Mouse (Mus musculus) megakaryocyte progenitor cell, adult 5-6 weeks (primary cell): Measurements from ENCODE around the gene Xpr1. TPM values are rescaled to one million over a fixed set of nuclear protein-coding genes. Genes with fewer than 3 reads are reported as not detected.

Experiments used
- ATAC-seq: replicated peaks from 2 replicates; pipeline ENCODE4 v1.8.0; 2016; ENCODE audit warnings: mild to moderate bottlenecking, moderate TSS enrichment, inconsistent platforms; ENCODE audit not compliant: poor library complexity
- total RNA-seq, 2 experiments: library from RNA; stranded (forward) in 1 of 2; stranded (reverse) in 1 of 2; fragments of 157-497, 149-512 nt in 1 of 2; fragments of 200-1000 nt in 1 of 2; gene quantifications; 2 replicates each; pipeline versions ENCODE4 v1.2.3 to v1.2.4; 2015 to 2017

The Xpr1 gene
- total RNA-seq (2015), result 38.0 and 38.6 TPM in 2 replicates
- total RNA-seq (2017), result 12.8 and 16.1 TPM in 2 replicates

- ATAC-seq, result peak; percentile 92
These were observed at the start of gene Xpr1 for GRCm38 (mm10) chr1:155416701-155417677. TSS of gene Xpr1 (minus strand) at chr1:155417415.

- ATAC-seq, result no peak
These were observed 46.2 kb upstream of the Xpr1 start for GRCm38 (mm10) chr1:155463442-155463841.

GRCm38 (mm10) chr1:155462582-155462981 is 45.4 kb upstream of the Xpr1 start:
- ATAC-seq, result peak; percentile 63

- peak; percentile 48; the same call in 1 of the 2 replicates for ATAC-seq
These were observed 40.3 kb upstream of the Xpr1 start for GRCm38 (mm10) chr1:155457532-155457931.

- ATAC-seq, result no peak
These were observed 36.0 kb upstream of the Xpr1 start for GRCm38 (mm10) chr1:155453180-155453579.

GRCm38 (mm10) chr1:155448932-155449331 is 31.7 kb upstream of the Xpr1 start:
- ATAC-seq, result no peak

GRCm38 (mm10) chr1:155447277-155447676 is 30.1 kb upstream of the Xpr1 start:
- ATAC-seq, result peak; percentile 63

GRCm38 (mm10) chr1:155443115-155443514 is 25.9 kb upstream of the Xpr1 start:
- no peak for ATAC-seq

GRCm38 (mm10) chr1:155442521-155443001 is 25.3 kb upstream of the Xpr1 start:
- 0 out of 2 replicates have a peak, but pooled peaks have one; percentile 44 for ATAC-seq

- no peak for ATAC-seq
These were observed 22.3 kb upstream of the Xpr1 start for GRCm38 (mm10) chr1:155439551-155439950.

- ATAC-seq, result no peak
These were observed 21.3 kb upstream of the Xpr1 start for GRCm38 (mm10) chr1:155438525-155438924.

- ATAC-seq, result no peak
These were observed 12.1 kb upstream of the Xpr1 start for GRCm38 (mm10) chr1:155429304-155429703.

- no peak for ATAC-seq
These were observed 10.1 kb upstream of the Xpr1 start for GRCm38 (mm10) chr1:155427126-155427865.

GRCm38 (mm10) chr1:155425743-155426315 is 8.6 kb upstream of the Xpr1 start:
- ATAC-seq, result peak; percentile 59

- ATAC-seq, result 0 out of 2 replicates have a peak, but pooled peaks have one; percentile 30
These were observed 8.1 kb upstream of the Xpr1 start for GRCm38 (mm10) chr1:155425285-155425684.

- no peak for ATAC-seq
These were observed 6.6 kb upstream of the Xpr1 start for GRCm38 (mm10) chr1:155423801-155424200.

- no peak for ATAC-seq
These were observed 4.8 kb upstream of the Xpr1 start for GRCm38 (mm10) chr1:155422022-155422421.

GRCm38 (mm10) chr1:155416147-155416700 is 991 bp downstream of the Xpr1 start:
- ATAC-seq, result 0 out of 2 replicates have a peak, but pooled peaks have one; percentile 1

- no peak for ATAC-seq
These were observed 1.8 kb downstream of the Xpr1 start for GRCm38 (mm10) chr1:155415421-155415820.

GRCm38 (mm10) chr1:155412705-155413104 is 4.5 kb downstream of the Xpr1 start:
- peak; percentile 24 for ATAC-seq

GRCm38 (mm10) chr1:155408577-155408966 is 8.6 kb downstream of the Xpr1 start:
- no peak for ATAC-seq
